ENCODE assay signal across 17 mouse cellular contexts in genomic region chr7:47013131-47013767, GRCm38 (mm10). TPM values are rescaled to one million over a fixed set of nuclear protein-coding genes. Genes with fewer than 3 reads are reported as not detected.
DNase-seq lines count a peak whose midpoint lies in the region; ATAC-seq and TF ChIP-seq lines count a peak whose summit lies in the region.
"Had no signal": no experiment of that assay in that cellular context is flagged by ENCODE, and none has a peak within 500 bp of the region (broad histone marks: within the 10 kb centered on the region; RNA-seq: fewer than 3 reads in every experiment).

No protein-coding gene starts in this region.

- TF ChIP-seq CTCF in hindbrain, postnatal 0 days (IDR thresholded peaks at IDR 0.05; ENCODE audit: low read depth), result no peak
- TF ChIP-seq CTCF in CH12.LX (conservative IDR thresholded peaks at IDR 0.05 in 1 of 2, IDR thresholded peaks at IDR 0.05 in 1 of 2; ENCODE audit: low read depth in 2 of 2, low read length in 2 of 2), result no peak
- TF ChIP-seq CTCF in heart, postnatal 0 days (IDR thresholded peaks at IDR 0.05; ENCODE audit: low read depth), result no peak

- dilution Hi-C loops in CH12.LX (cut with MboI; ENCODE audit: extremely low pct_ligation_motif_present, extremely low pct_unique_long_range_greater_than_20kb, low sequenced_read_pairs), result no loop called here

- WGBS in hindbrain, embryonic 12.5 days, result 45% methylated on average over 9 of the region's 9 CpGs
- 46% methylated on average over 9 of the region's 9 CpGs for WGBS in hindbrain, postnatal 0 days
- WGBS in heart, postnatal 0 days, result 39% methylated on average over 9 of the region's 9 CpGs

- no peaks in the 10 kb centered on the region for H3K36me3 ChIP-seq in hindbrain, embryonic 12.5 days
- H3K36me3 ChIP-seq in hindbrain, postnatal 0 days (ENCODE audit: insufficient read depth, low read length), result no peaks in the 10 kb centered on the region
- H3K36me3 ChIP-seq in CH12.LX (replicated peaks in 1 of 2; ENCODE audit: control insufficient read depth in 1 of 2, insufficient read depth in 1 of 2, low read length in 1 of 2) (no peaks in the 10 kb centered on the region), myocyte (ENCODE audit: control insufficient read depth, insufficient read depth) (no peaks in the 10 kb centered on the region)
- no peaks in the 10 kb centered on the region for H3K36me3 ChIP-seq in heart, postnatal 0 days (replicated peaks; ENCODE audit: control insufficient read depth, insufficient read depth, low read length)

- H3K4me2 ChIP-seq in hindbrain, embryonic 12.5 days (replicated peaks), result no peak overlapping the region
- H3K4me2 ChIP-seq in hindbrain, postnatal 0 days (ENCODE audit: low read depth, low read length), result no peak overlapping the region
- peak overlapping the region; percentile 39 for H3K4me2 ChIP-seq in CH12.LX (ENCODE audit: insufficient read depth, low read depth, poor library complexity, severe bottlenecking)
- no peak overlapping the region for H3K4me2 ChIP-seq in heart, postnatal 0 days (ENCODE audit: low read depth, low read length)
- peak overlapping the region; percentile 44 for H3K4me2 ChIP-seq in myocyte (ENCODE audit: low read depth)

- no peak overlapping the region for H3K4me3 ChIP-seq in hindbrain, embryonic 12.5 days
- H3K4me3 ChIP-seq in hindbrain, postnatal 0 days (ENCODE audit: low read length), result no peak overlapping the region
- H3K4me3 ChIP-seq in CH12.LX (replicated peaks in 1 of 3; ENCODE audit: low read depth in 2 of 3, low read length in 2 of 3, poor library complexity in 1 of 3) (peak overlapping the region in 2 of 3 experiments; percentile 0 to 19), myocyte (no peak overlapping the region)
- no peak overlapping the region for H3K4me3 ChIP-seq in heart, postnatal 0 days (ENCODE audit: low read depth, low read length)
- H3K4me3 ChIP-seq: layer of hippocampus, adult 2 months had no signal

- H3K9ac ChIP-seq in hindbrain, embryonic 12.5 days, result 0 out of 2 replicates have a peak overlapping the region, but pooled peaks have one; percentile 27
- H3K9ac ChIP-seq in hindbrain, postnatal 0 days (replicated peaks; ENCODE audit: low read length), result no peak overlapping the region
- 0 out of 2 replicates have a peak overlapping the region, but pooled peaks have one; percentile 0 for H3K9ac ChIP-seq in CH12.LX (ENCODE audit: insufficient read depth, low read depth)
- no peak overlapping the region for H3K9ac ChIP-seq in heart, postnatal 0 days (replicated peaks; ENCODE audit: low read depth, low read length)

- DNase-seq in hindbrain, postnatal 0 days (ENCODE audit: low spot score), result no peak
- DNase-seq in CH12.LX (ENCODE audit: extremely low read depth), result peak; percentile 57
- no peak for DNase-seq in heart, postnatal 0 days (ENCODE audit: low spot score)
- no peak for DNase-seq in frontal cortex, postnatal 36 days (ENCODE audit: low spot score in 2 of 2)
- DNase-seq: adrenal gland, postnatal 10 days; cerebellum, adult 11 months; gastrocnemius, postnatal 36 days; kidney, adult 11 months; lung, postnatal 36 days had no signal

- TF ChIP-seq POLR2A in CH12.LX (IDR thresholded peaks at IDR 0.05; ENCODE audit: low read depth, low read length) (no peak), myocyte (IDR thresholded peaks at IDR 0.05; ENCODE audit: insufficient read length, low read depth) (no peak)

- in situ Hi-C loops in CH12.LX (cut with MboI; ENCODE audit: low pct_ligation_motif_present, low pct_unique_long_range_greater_than_20kb, low sequenced_read_pairs), result no loop called here

- no peaks in the 10 kb centered on the region for H3K27me3 ChIP-seq in hindbrain, embryonic 12.5 days
- H3K27me3 ChIP-seq in hindbrain, postnatal 0 days (ENCODE audit: insufficient read depth, low read length), result no peaks in the 10 kb centered on the region
- H3K27me3 ChIP-seq in CH12.LX (replicated peaks) (no peaks in the 10 kb centered on the region), myocyte (ENCODE audit: control insufficient read depth, insufficient read depth, insufficient read length) (no peaks in the 10 kb centered on the region)
- H3K27me3 ChIP-seq in heart, postnatal 0 days (ENCODE audit: control insufficient read depth, insufficient read depth, low read length), result no peaks in the 10 kb centered on the region

- no peak for ATAC-seq in hindbrain, embryonic 12.5 days (ENCODE audit: low FRiP score)
- ATAC-seq in hindbrain, postnatal 0 days, result no peak
- no peak for ATAC-seq in heart, postnatal 0 days (ENCODE audit: insufficient read depth, low read depth)
- no peak for ATAC-seq in erythroid progenitor cell, adult 5-6 weeks (replicated peaks; ENCODE audit: low FRiP score, poor library complexity, severe bottlenecking)
- ATAC-seq: forebrain, embryonic 14.5 days had no signal

- TF ChIP-seq EP300 in CH12.LX (IDR thresholded peaks at IDR 0.05; ENCODE audit: low read length), result no peak
- TF ChIP-seq EP300 in heart, postnatal 0 days (IDR thresholded peaks at IDR 0.05; ENCODE audit: low read depth), result no peak

- no peak overlapping the region for H3K27ac ChIP-seq in hindbrain, embryonic 12.5 days
- H3K27ac ChIP-seq in hindbrain, postnatal 0 days, result no peak overlapping the region
- H3K27ac ChIP-seq in CH12.LX (ENCODE audit: insufficient read depth, low read depth), result peak overlapping the region; percentile 12
- peak overlapping the region; percentile 54 for H3K27ac ChIP-seq in heart, postnatal 0 days (ENCODE audit: low read depth)
- H3K27ac ChIP-seq: layer of hippocampus, adult 2 months had no signal

- peaks cover 15% of the 10 kb centered on the region for H3K4me1 ChIP-seq in hindbrain, embryonic 12.5 days
- peaks cover 9% of the 10 kb centered on the region; the same call in 1 of the 2 replicates for H3K4me1 ChIP-seq in hindbrain, postnatal 0 days (ENCODE audit: insufficient read depth, low read length)
- peaks cover 6 to 43% of the 10 kb centered on the region in 2 experiments for H3K4me1 ChIP-seq in CH12.LX (ENCODE audit: control insufficient read depth in 1 of 2, insufficient read depth in 2 of 2)
- H3K4me1 ChIP-seq in heart, postnatal 0 days (ENCODE audit: control insufficient read depth, insufficient read depth), result peaks cover 24% of the 10 kb centered on the region

- no peak for TF ChIP-seq RAD21 in CH12.LX (IDR thresholded peaks at IDR 0.05; ENCODE audit: low read depth, low read length)

- H3K9me3 ChIP-seq in hindbrain, embryonic 12.5 days (replicated peaks), result no peaks in the 10 kb centered on the region
- H3K9me3 ChIP-seq in hindbrain, postnatal 0 days (ENCODE audit: low read length), result no peaks in the 10 kb centered on the region
- H3K9me3 ChIP-seq in CH12.LX (replicated peaks; ENCODE audit: low read length), result no peaks in the 10 kb centered on the region
- H3K9me3 ChIP-seq in heart, postnatal 0 days (replicated peaks; ENCODE audit: control insufficient read depth, low read length), result no peaks in the 10 kb centered on the region

- H3K79me2 ChIP-seq in CH12.LX (replicated peaks; ENCODE audit: control insufficient read depth, extremely low read depth, insufficient read depth, poor library complexity, severe bottlenecking) (no peaks in the 10 kb centered on the region), myocyte (ENCODE audit: control insufficient read depth, insufficient read depth) (peaks cover 11% of the 10 kb centered on the region)

- H3ac ChIP-seq in myocyte (ENCODE audit: control insufficient read depth, insufficient read length), result no peak overlapping the region

RNA-seq across cellular contexts. Expression of gene Spty2d1, which starts 5.0 kb away (rescaled TPM):
- 14.7 and 16.1 TPM in 2 replicates for polyA plus RNA-seq in hindbrain, embryonic 12.5 days (2016; fragmentation: Nextera tagmentation; extraction: Ambion mirVana)
- 9.1 and 9.7 TPM in 2 replicates for total RNA-seq in hindbrain, postnatal 0 days (2014; rRNA removed)
- polyA plus RNA-seq in hindbrain, postnatal 0 days (2015; fragmentation: Nextera tagmentation; extraction: Ambion mirVana), result 5.1 and 5.8 TPM in 2 replicates
- total RNA-seq in CH12.LX (2012; rRNA removed), result 10.5 and 14.3 TPM in 2 replicates
- total RNA-seq in CH12.LX (2014; rRNA removed), result 22.9 and 24.6 TPM in 2 replicates
- polyA plus RNA-seq in CH12.LX (2012; ENCODE audit: insufficient read length, low read depth), result 29.9 and 32.6 TPM in 2 replicates
- 8.7 and 9.4 TPM in 2 replicates for total RNA-seq in heart, postnatal 0 days (2014; rRNA removed; ENCODE audit: low replicate concordance)
- polyA plus RNA-seq in heart, postnatal 0 days (2015; fragmentation: Nextera tagmentation; extraction: Ambion mirVana), result 7.7 and 7.8 TPM in 2 replicates
- polyA plus RNA-seq in myocyte (2012; fragmentation: generic; extraction: Trizol), result 12.0 TPM
- total RNA-seq in erythroid progenitor cell, adult 5-6 weeks (2015; ENCODE audit: low replicate concordance), result 23.1 and 34.8 TPM in 2 replicates
- 22.1 and 25.8 TPM in 2 replicates for total RNA-seq in erythroid progenitor cell, adult 5-6 weeks (2017; ENCODE audit: low replicate concordance)

RNA-seq across cellular contexts. Expression of gene Gm9999, which starts 29.9 kb away (rescaled TPM):
- polyA plus RNA-seq in hindbrain, embryonic 12.5 days (2016; fragmentation: Nextera tagmentation; extraction: Ambion mirVana), result not detected in 2 replicates
- total RNA-seq in hindbrain, postnatal 0 days (2014; rRNA removed), result not detected in 2 replicates
- polyA plus RNA-seq in hindbrain, postnatal 0 days (2015; fragmentation: Nextera tagmentation; extraction: Ambion mirVana), result not detected in 2 replicates
- total RNA-seq in CH12.LX (2012; rRNA removed) (not detected in 2 replicates), CH12.LX (2014; rRNA removed) (not detected in 2 replicates)
- polyA plus RNA-seq in CH12.LX (2012; ENCODE audit: insufficient read length, low read depth) (not detected in 2 replicates), myocyte (2012; fragmentation: generic; extraction: Trizol) (not detected)
- total RNA-seq in heart, postnatal 0 days (2014; rRNA removed; ENCODE audit: low replicate concordance), result not detected in 2 replicates
- polyA plus RNA-seq in heart, postnatal 0 days (2015; fragmentation: Nextera tagmentation; extraction: Ambion mirVana), result not detected in 2 replicates
- total RNA-seq in erythroid progenitor cell, adult 5-6 weeks (2015; ENCODE audit: low replicate concordance), result not detected in 2 replicates
- not detected in 2 replicates for total RNA-seq in erythroid progenitor cell, adult 5-6 weeks (2017; ENCODE audit: low replicate concordance)
- total RNA-seq: adrenal gland, postnatal 10 days; gastrocnemius, postnatal 36 days; layer of hippocampus, adult 2 months; left cerebral cortex, postnatal 14 days; midbrain, postnatal 0 days had no signal
- polyA plus RNA-seq: forebrain, embryonic 14.5 days; midbrain, postnatal 0 days; stomach, embryonic 14.5 days had no signal

RNA-seq across cellular contexts. Expression of gene Tmem86a, which starts 37.2 kb away (rescaled TPM):
- polyA plus RNA-seq in hindbrain, embryonic 12.5 days (2016; fragmentation: Nextera tagmentation; extraction: Ambion mirVana), result 19.2 and 20.2 TPM in 2 replicates
- 11.9 and 17.1 TPM in 2 replicates for total RNA-seq in hindbrain, postnatal 0 days (2014; rRNA removed)
- polyA plus RNA-seq in hindbrain, postnatal 0 days (2015; fragmentation: Nextera tagmentation; extraction: Ambion mirVana), result 29.5 and 32.3 TPM in 2 replicates
- total RNA-seq in CH12.LX (2012; rRNA removed), result 0.29 and 0.30 TPM in 2 replicates
- total RNA-seq in CH12.LX (2014; rRNA removed), result 0.61 and 0.82 TPM in 2 replicates
- 1.5 and 2.0 TPM in 2 replicates for polyA plus RNA-seq in CH12.LX (2012; ENCODE audit: insufficient read length, low read depth)
- total RNA-seq in heart, postnatal 0 days (2014; rRNA removed; ENCODE audit: low replicate concordance), result 12.8 and 18.5 TPM in 2 replicates
- polyA plus RNA-seq in heart, postnatal 0 days (2015; fragmentation: Nextera tagmentation; extraction: Ambion mirVana), result 32.0 and 32.3 TPM in 2 replicates
- polyA plus RNA-seq in myocyte (2012; fragmentation: generic; extraction: Trizol), result 28.6 TPM
- 3.6 and 10.1 TPM in 2 replicates for total RNA-seq in erythroid progenitor cell, adult 5-6 weeks (2015; ENCODE audit: low replicate concordance)
- total RNA-seq in erythroid progenitor cell, adult 5-6 weeks (2017; ENCODE audit: low replicate concordance), result 0.13 TPM in 1 of 2 replicates, not detected in the other

RNA-seq across cellular contexts. Expression of gene Uevld, which starts 54.9 kb away (rescaled TPM):
- 8.9 and 9.5 TPM in 2 replicates for polyA plus RNA-seq in hindbrain, embryonic 12.5 days (2016; fragmentation: Nextera tagmentation; extraction: Ambion mirVana)
- total RNA-seq in hindbrain, postnatal 0 days (2014; rRNA removed), result 8.4 and 10.1 TPM in 2 replicates
- polyA plus RNA-seq in hindbrain, postnatal 0 days (2015; fragmentation: Nextera tagmentation; extraction: Ambion mirVana), result 5.0 and 5.4 TPM in 2 replicates
- total RNA-seq in CH12.LX (2012; rRNA removed) (2.6 and 2.9 TPM in 2 replicates), CH12.LX (2014; rRNA removed) (4.6 and 5.2 TPM in 2 replicates)
- polyA plus RNA-seq in CH12.LX (2012; ENCODE audit: insufficient read length, low read depth) (5.5 and 6.6 TPM in 2 replicates), myocyte (2012; fragmentation: generic; extraction: Trizol) (3.6 TPM)
- total RNA-seq in heart, postnatal 0 days (2014; rRNA removed; ENCODE audit: low replicate concordance), result 8.1 and 10.5 TPM in 2 replicates
- 4.4 TPM in 2 replicates for polyA plus RNA-seq in heart, postnatal 0 days (2015; fragmentation: Nextera tagmentation; extraction: Ambion mirVana)
- total RNA-seq in erythroid progenitor cell, adult 5-6 weeks (2015; ENCODE audit: low replicate concordance), result 19.8 and 39.0 TPM in 2 replicates
- total RNA-seq in erythroid progenitor cell, adult 5-6 weeks (2017; ENCODE audit: low replicate concordance), result 28.6 and 35.1 TPM in 2 replicates

Comparison
In these comparisons a context has a peak if more than half of its experiments do, and no peak if none do; other contexts are left out.
1. H3K9ac ChIP-seq: peak in hindbrain, embryonic 12.5 days (single experiment) and CH12.LX (single experiment); none in hindbrain, postnatal 0 days (single experiment) and heart, postnatal 0 days (single experiment).
2. H3K27ac ChIP-seq: peak in CH12.LX (single experiment) and heart, postnatal 0 days (single experiment); none in hindbrain, embryonic 12.5 days (single experiment) and hindbrain, postnatal 0 days (single experiment).
3. H3K4me2 ChIP-seq: peak in CH12.LX (single experiment) and myocyte (single experiment); none in hindbrain, embryonic 12.5 days (single experiment), hindbrain, postnatal 0 days (single experiment) and heart, postnatal 0 days (single experiment).
4. H3K4me3 ChIP-seq: peak in CH12.LX (2 of 3); none in hindbrain, embryonic 12.5 days (single experiment), hindbrain, postnatal 0 days (single experiment), heart, postnatal 0 days (single experiment) and myocyte (single experiment).